Mouse (Mus musculus): ENCODE results near the gene Naa40.

GRCm38 (mm10) chr19:7275131-7275789 lies 34.3 kb upstream of the Naa40 start:
- TF ChIP-seq CTCF (IDR thresholded peaks at IDR 0.05; ENCODE audit: extremely low read depth, insufficient read depth, insufficient read length, insufficient replicate concordance) (no peak), POLR2A (IDR thresholded peaks at IDR 0.05; ENCODE audit: low read depth, low read length) (no peak)

Data from spleen, adult 2 months (tissue).